Mouse (Mus musculus) heart, embryonic 11.5 days (tissue): Measurements from ENCODE around the gene Cmip. TPM values are rescaled to one million over a fixed set of nuclear protein-coding genes. Genes with fewer than 3 reads are reported as not detected.
A peak's percentile ranks its signal among the peaks of the same experiment; 100 is the strongest.

Experiments used
- ATAC-seq: fragments of 200-750 bp; cut with Nextera tagmentation; replicated peaks from 2 replicates; pipeline ENCODE4 v1.8.0; 2017; ENCODE audit warnings: moderate library complexity; ENCODE audit not compliant: insufficient number of reproducible peaks, low FRiP score, low TSS enrichment
- H3K27ac ChIP-seq: fragments of 300-500 bp; sonication (generic); 2 replicates; pipeline ENCODE4 v1.5.1; 2014; ENCODE audit warnings: mild to moderate bottlenecking, low read depth, low read length
- H3K27me3 ChIP-seq: fragments of 300-500 bp; sonication (generic); 2 replicates; pipeline ENCODE4 v1.6.1; 2014; ENCODE audit warnings: mild to moderate bottlenecking, low read length, mixed read lengths; ENCODE audit not compliant: control insufficient read depth, insufficient read depth
- H3K36me3 ChIP-seq: fragments of 300-500 bp; sonication (generic); 2 replicates; pipeline ENCODE4 v1.6.1; 2014; ENCODE audit warnings: mild to moderate bottlenecking, low read length, moderate library complexity, mixed read lengths; ENCODE audit not compliant: control insufficient read depth, insufficient read depth
- H3K4me1 ChIP-seq: fragments of 300-500 bp; sonication (generic); 2 replicates; pipeline ENCODE4 v1.6.1; 2014; ENCODE audit warnings: low read length; ENCODE audit not compliant: control insufficient read depth, insufficient read depth
- H3K4me2 ChIP-seq: fragments of 300-500 bp; sonication (generic); 2 replicates; pipeline ENCODE4 v1.6.1; 2014; ENCODE audit warnings: mild to moderate bottlenecking, moderate library complexity
- H3K4me3 ChIP-seq: fragments of 300-500 bp; sonication (generic); 2 replicates; pipeline ENCODE4 v1.5.1; 2014; ENCODE audit warnings: low read depth, low read length
- H3K9ac ChIP-seq: fragments of 300-500 bp; sonication (generic); 2 replicates; pipeline ENCODE4 v1.6.1; 2014; ENCODE audit warnings: mild to moderate bottlenecking, low read depth, low read length, moderate library complexity
- H3K9me3 ChIP-seq: fragments of 300-500 bp; sonication (generic); replicated peaks from 2 replicates; pipeline ENCODE4 v1.6.1; 2016; ENCODE audit warnings: low read length; ENCODE audit not compliant: control insufficient read depth
- WGBS: fragments of 180-500 bp; shearing (Covaris S2); extraction: QIAGEN DNeasy Blood & Tissue Kit; methylation state at CpG from one replicate; pipeline ENCODE4 v1.1.7; 2014; ENCODE audit not compliant: insufficient replicate concordance; 5-methylcytosine and 5-hydroxymethylcytosine counted together
- polyA plus RNA-seq: library from polyadenylated mRNA; unstranded; fragments of >200 nt; fragmentation: Nextera tagmentation; extraction: Ambion mirVana; gene quantifications from 2 replicates; pipeline ENCODE4 v1.2.1, GENCODE M21; 2014

Gene Cmip
- polyA plus RNA-seq, 1 experiment from 2014 or later = 8.6 TPM

DNA sequence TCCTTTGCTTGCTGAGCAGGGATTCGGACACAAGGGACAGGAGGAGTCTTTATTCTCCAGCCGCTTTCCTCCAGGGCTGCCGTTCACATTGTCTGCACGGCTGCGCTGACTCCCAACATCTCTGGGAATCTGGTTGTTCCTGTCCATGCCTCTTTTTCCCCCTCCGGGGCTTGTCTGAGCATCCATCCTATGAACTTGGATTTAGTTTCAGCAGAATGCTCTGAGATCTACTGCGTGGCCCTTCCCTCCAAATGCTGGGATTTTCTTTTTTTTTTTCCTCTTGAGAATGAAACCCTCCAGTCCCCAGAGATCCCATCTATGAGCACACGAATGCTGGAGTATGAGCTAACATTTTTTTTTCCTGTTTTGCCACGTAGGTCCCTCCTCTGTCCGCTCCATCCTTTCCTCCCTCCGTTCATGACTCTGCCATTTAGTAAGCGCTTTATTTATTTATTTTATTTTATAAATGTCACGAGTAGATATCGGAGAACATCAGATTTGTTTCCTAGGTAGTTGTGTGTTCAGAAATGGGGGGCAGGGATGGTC, 4.1 kb downstream of the Cmip start:
- Histone ChIP-seq H3K27me3 (no peaks in the 10 kb centered on the region), H3K4me2 (peak overlapping the region; percentile 2; the same call in 1 of the 2 replicates), H3K27ac (no peak overlapping the region), H3K4me3 (no peak overlapping the region), H3K9ac (no peak overlapping the region), H3K4me1 (peaks cover 52% of the 10 kb centered on the region), H3K36me3 (no peaks in the 10 kb centered on the region), H3K9me3 (no peaks in the 10 kb centered on the region)
- no peak for ATAC-seq
- WGBS = 51% methylated on average over 14 of the region's 14 CpGs

- H3K4me3 ChIP-seq = no peak overlapping the region
- peaks cover 50% of the 10 kb centered on the region for H3K4me1 ChIP-seq
- no peaks in the 10 kb centered on the region for H3K27me3 ChIP-seq
- H3K9me3 ChIP-seq = no peaks in the 10 kb centered on the region
- ATAC-seq = no peak
- H3K9ac ChIP-seq = no peak overlapping the region
- WGBS = 39% methylated on average over 9 of the region's 9 CpGs
- no peak overlapping the region for H3K27ac ChIP-seq
- peak overlapping the region; percentile 16 for H3K4me2 ChIP-seq
- no peaks in the 10 kb centered on the region for H3K36me3 ChIP-seq
These were observed 4.8 kb downstream of the Cmip start for GRCm38 (mm10) chr8:117261702-117262101.

DNA sequence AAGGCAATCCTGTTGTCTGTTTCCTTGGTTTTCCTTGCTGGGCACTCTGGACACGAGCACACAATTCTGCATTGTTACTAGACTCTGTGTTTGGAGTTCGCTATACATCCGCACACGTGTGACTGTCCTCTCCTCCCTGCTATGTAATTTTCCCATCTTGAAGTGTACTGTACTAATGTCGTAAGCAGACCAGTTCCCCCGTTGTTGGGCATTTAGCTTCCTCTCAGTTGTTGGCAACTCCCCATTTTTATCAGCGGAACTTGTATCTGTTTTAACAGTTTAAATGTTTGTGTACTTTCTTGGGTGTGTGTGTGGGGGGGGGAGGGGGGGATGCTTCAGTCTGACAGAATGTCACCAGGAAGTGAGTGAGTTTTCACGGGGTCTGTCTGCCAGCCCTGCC, 5.8 kb downstream of the Cmip start:
- no peak overlapping the region for H3K4me2 ChIP-seq
- no peak overlapping the region for H3K27ac ChIP-seq
- H3K4me1 ChIP-seq = peaks cover 54% of the 10 kb centered on the region
- WGBS = 48% methylated on average over 8 of the region's 8 CpGs
- no peaks in the 10 kb centered on the region for H3K36me3 ChIP-seq
- no peaks in the 10 kb centered on the region for H3K27me3 ChIP-seq
- no peak overlapping the region for H3K9ac ChIP-seq
- ATAC-seq = no peak
- H3K9me3 ChIP-seq = no peaks in the 10 kb centered on the region
- no peak overlapping the region for H3K4me3 ChIP-seq

DNA sequence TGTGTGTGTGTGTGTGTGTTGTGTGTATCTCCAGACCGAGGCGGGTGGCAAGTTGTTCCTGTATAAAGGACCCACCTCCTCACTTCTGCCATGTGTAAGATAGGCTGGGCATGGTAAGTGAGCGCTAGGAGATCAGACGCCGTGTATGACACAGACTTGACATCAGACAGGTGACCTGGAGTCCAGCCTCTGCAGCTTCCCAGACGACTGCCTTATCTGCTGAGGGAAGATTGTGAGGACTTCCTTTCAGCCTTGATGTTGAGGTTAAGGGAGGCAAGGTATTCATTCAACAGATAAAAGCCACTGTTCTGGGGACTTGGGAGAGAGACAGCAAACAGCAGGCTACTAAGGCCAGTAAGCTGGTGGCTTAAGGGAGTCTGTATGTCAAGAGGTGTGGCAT, 6.6 kb downstream of the Cmip start:
- Histone ChIP-seq H3K36me3 (no peaks in the 10 kb centered on the region), H3K27me3 (no peaks in the 10 kb centered on the region), H3K9ac (no peak overlapping the region), H3K27ac (no peak overlapping the region), H3K4me3 (no peak overlapping the region), H3K9me3 (no peaks in the 10 kb centered on the region), H3K4me1 (peaks cover 52% of the 10 kb centered on the region), H3K4me2 (no peak overlapping the region)
- ATAC-seq = no peak
- 17% methylated on average over 6 of the region's 6 CpGs for WGBS

DNA sequence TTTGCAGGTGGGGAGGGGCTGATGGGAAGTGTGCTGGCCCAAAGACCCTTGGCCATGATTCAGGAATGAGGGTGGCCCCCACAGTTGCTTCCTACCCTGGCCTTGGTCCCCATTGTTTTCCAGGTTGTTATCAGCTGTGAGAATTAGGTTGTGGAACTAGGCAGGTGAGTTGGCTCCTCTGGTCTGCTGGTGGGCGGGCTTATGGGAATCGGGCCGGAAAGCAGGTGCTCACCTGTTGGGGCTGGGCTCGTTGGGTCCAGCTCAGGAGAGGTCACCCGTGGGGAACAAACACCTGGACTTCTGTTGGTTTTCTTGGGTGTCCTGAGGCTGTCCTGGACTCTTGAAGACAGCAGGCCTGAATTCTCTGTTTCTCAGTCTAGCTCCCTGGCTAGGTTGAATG, 8.2 kb downstream of the Cmip start:
- WGBS = 89% methylated on average over 5 of the region's 5 CpGs
- Histone ChIP-seq H3K27ac (no peak overlapping the region), H3K27me3 (no peaks in the 10 kb centered on the region), H3K36me3 (no peaks in the 10 kb centered on the region), H3K4me2 (no peak overlapping the region), H3K4me1 (peaks cover 35% of the 10 kb centered on the region), H3K9ac (no peak overlapping the region), H3K9me3 (no peaks in the 10 kb centered on the region), H3K4me3 (no peak overlapping the region)
- no peak for ATAC-seq

DNA sequence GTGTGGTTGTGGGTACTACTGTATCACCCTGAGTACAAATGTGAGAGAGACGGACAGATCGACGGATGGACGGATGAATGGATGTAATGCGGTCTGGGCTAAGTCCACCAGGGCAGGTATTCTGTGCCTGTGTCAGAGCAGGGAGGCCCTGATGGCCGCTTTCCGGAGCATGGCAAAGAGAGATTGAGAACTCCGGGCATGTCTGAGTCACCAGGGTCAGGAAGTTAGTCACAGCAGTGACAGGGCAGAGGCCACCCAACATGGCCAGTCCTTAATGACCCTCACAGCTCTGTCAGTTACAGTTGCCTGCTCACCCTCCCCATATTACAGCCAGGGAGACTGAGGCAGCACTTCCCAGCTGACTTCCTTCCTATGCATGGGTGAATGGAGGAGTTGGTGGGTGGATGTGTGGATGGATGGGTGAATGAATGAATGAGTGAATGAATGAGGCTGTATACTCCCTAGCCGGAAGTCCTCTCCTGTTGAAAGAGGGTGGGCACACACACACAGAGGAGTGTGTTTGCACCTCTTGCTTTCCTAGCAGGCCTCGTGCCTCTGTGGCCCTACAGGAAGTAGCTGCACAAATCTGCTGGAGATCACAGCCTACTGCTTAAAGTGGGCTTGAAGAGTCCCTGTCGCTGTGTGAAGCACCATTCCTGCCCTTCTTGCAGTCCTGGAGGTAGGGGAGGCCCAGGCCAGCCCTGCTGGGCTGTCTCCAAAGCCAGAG, 10.7 kb downstream of the Cmip start:
- ATAC-seq = no peak
- H3K4me3 ChIP-seq = no peak overlapping the region
- H3K9me3 ChIP-seq = no peaks in the 10 kb centered on the region
- H3K9ac ChIP-seq = no peak overlapping the region
- H3K4me1 ChIP-seq = peaks cover 19% of the 10 kb centered on the region
- no peaks in the 10 kb centered on the region for H3K36me3 ChIP-seq
- WGBS = 77% methylated on average over 11 of the region's 11 CpGs
- no peak overlapping the region for H3K27ac ChIP-seq
- no peak overlapping the region for H3K4me2 ChIP-seq
- no peaks in the 10 kb centered on the region for H3K27me3 ChIP-seq

DNA sequence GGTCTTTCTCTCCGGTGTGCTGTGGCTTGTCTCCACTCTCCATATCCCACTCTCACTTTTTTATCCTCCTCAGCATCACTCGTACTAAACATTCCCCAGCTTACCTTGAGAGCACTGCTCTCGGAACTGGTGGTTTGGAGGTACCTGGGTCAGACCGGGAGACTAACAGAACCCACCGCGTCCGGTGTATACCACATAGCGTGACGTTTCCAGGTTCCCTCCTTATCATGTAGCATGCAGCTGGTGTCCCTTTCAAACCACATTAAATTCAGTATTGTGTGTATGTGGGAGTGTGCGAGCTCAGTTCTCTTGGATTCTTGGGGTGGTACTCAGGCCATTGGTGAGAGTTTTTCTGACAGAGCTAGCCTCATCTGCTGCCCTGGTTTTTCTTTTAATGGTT, 21.4 kb downstream of the Cmip start:
- Histone ChIP-seq H3K9me3 (no peaks in the 10 kb centered on the region), H3K27ac (no peak overlapping the region), H3K4me2 (no peak overlapping the region), H3K4me1 (peaks cover 15% of the 10 kb centered on the region), H3K27me3 (no peaks in the 10 kb centered on the region), H3K36me3 (no peaks in the 10 kb centered on the region), H3K9ac (no peak overlapping the region), H3K4me3 (no peak overlapping the region)
- WGBS = 91% methylated on average over 10 of the region's 10 CpGs
- ATAC-seq = no peak

DNA sequence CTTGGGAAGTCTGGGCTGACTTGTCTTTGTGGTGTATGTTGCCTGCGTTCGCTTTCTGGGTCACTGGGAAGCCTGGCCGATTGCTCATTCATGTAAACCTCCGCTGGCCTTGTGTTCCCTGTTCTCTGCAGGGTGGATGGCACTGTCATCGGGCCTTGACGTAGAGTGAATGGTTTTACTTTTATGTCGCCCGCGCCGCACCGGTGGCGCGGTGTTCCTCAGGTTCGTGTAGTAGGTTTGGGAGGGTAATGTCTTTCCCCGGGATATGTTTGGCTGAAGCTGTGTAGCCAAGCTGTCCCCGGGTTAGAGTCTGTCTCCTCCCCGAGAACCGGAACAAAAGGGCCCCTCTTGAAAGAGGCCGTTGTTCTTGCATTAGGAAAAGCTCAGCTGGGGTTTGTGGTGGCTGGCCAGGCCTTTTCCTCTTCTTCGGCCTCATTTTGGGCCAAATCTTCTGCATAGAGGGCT, 21.8 kb downstream of the Cmip start:
- WGBS = 73% methylated on average over 20 of the region's 20 CpGs
- H3K4me1 ChIP-seq = peaks cover 15% of the 10 kb centered on the region
- no peaks in the 10 kb centered on the region for H3K9me3 ChIP-seq
- no peaks in the 10 kb centered on the region for H3K27me3 ChIP-seq
- no peaks in the 10 kb centered on the region for H3K36me3 ChIP-seq
- no peak overlapping the region for H3K4me3 ChIP-seq
- no peak overlapping the region for H3K4me2 ChIP-seq
- no peak overlapping the region for H3K27ac ChIP-seq
- no peak overlapping the region for H3K9ac ChIP-seq
- ATAC-seq = no peak

- 87% methylated on average over 7 of the region's 7 CpGs for WGBS
- no peak for ATAC-seq
These were observed 23.6 kb downstream of the Cmip start for GRCm38 (mm10) chr8:117280488-117280887.

More at GRCm38 (mm10) chr8:117280488-117280887, 23.6 kb downstream of the Cmip start:
- no peak overlapping the region for H3K4me3 ChIP-seq
- H3K36me3 ChIP-seq = no peaks in the 10 kb centered on the region; the same call in 1 of the 2 replicates
- H3K27me3 ChIP-seq = no peaks in the 10 kb centered on the region
- H3K4me1 ChIP-seq = peaks cover 15% of the 10 kb centered on the region
- H3K9me3 ChIP-seq = no peaks in the 10 kb centered on the region
- no peak overlapping the region for H3K4me2 ChIP-seq
- H3K9ac ChIP-seq = no peak overlapping the region
- no peak overlapping the region for H3K27ac ChIP-seq
